Mouse (Mus musculus) adipocyte (in vitro differentiated cells): ENCODE results near the gene Btbd9.

Experiments used
- DNase-seq: peaks from one replicate; pipeline ENCODE4 v3.0.0-alpha.2; 2016; ENCODE audit warnings: low spot score

The Btbd9 gene

GRCm38 (mm10) chr17:30336280-30336679 lies 240.0 kb downstream of the Btbd9 start:
- DNase-seq: no peak

GRCm38 (mm10) chr17:30335746-30336145 lies 240.5 kb downstream of the Btbd9 start:
- DNase-seq: no peak

GRCm38 (mm10) chr17:30334257-30334656 lies 242.0 kb downstream of the Btbd9 start:
- no peak for DNase-seq

- DNase-seq: no peak
Observed at GRCm38 (mm10) chr17:30333136-30333535, 243.2 kb downstream of the Btbd9 start.

- DNase-seq: no peak
Observed at GRCm38 (mm10) chr17:30331380-30331779, 244.9 kb downstream of the Btbd9 start.

- no peak for DNase-seq
Observed at GRCm38 (mm10) chr17:30329531-30329930, 246.8 kb downstream of the Btbd9 start.

GRCm38 (mm10) chr17:30328924-30329323 lies 247.4 kb downstream of the Btbd9 start:
- DNase-seq: no peak

- no peak for DNase-seq
Observed at GRCm38 (mm10) chr17:30326906-30327305, 249.4 kb downstream of the Btbd9 start.

GRCm38 (mm10) chr17:30320301-30320700 lies 256.0 kb downstream of the Btbd9 start:
- no peak for DNase-seq

GRCm38 (mm10) chr17:30312688-30313087 lies 263.6 kb downstream of the Btbd9 start:
- DNase-seq: peak; percentile 35

- no peak for DNase-seq
Observed at GRCm38 (mm10) chr17:30309627-30310026, 266.7 kb downstream of the Btbd9 start.

GRCm38 (mm10) chr17:30308889-30309288 lies 267.4 kb downstream of the Btbd9 start:
- no peak for DNase-seq

- DNase-seq: no peak
Observed at GRCm38 (mm10) chr17:30308317-30308716, 268.0 kb downstream of the Btbd9 start.

- DNase-seq: no peak
Observed at GRCm38 (mm10) chr17:30307168-30307567, 269.1 kb downstream of the Btbd9 start.

- peak; percentile 53 for DNase-seq
Observed at GRCm38 (mm10) chr17:30304766-30305165, 271.5 kb downstream of the Btbd9 start.

GRCm38 (mm10) chr17:30301338-30301737 lies 274.9 kb downstream of the Btbd9 start:
- DNase-seq: peak; percentile 26

- no peak for DNase-seq
Observed at GRCm38 (mm10) chr17:30297432-30297831, 278.9 kb downstream of the Btbd9 start.

GRCm38 (mm10) chr17:30296069-30296468 lies 280.2 kb downstream of the Btbd9 start:
- DNase-seq: no peak

- no peak for DNase-seq
Observed at GRCm38 (mm10) chr17:30292666-30293065, 283.6 kb downstream of the Btbd9 start.

- no peak for DNase-seq
Observed at GRCm38 (mm10) chr17:30285641-30286040, 290.6 kb downstream of the Btbd9 start.

GRCm38 (mm10) chr17:30283460-30284050 lies 292.7 kb downstream of the Btbd9 start:
- DNase-seq: no peak

- no peak for DNase-seq
Observed at GRCm38 (mm10) chr17:30283001-30283400, 293.3 kb downstream of the Btbd9 start.

GRCm38 (mm10) chr17:30280323-30281118 lies 295.8 kb downstream of the Btbd9 start:
- DNase-seq: no peak

- DNase-seq: no peak
Observed at GRCm38 (mm10) chr17:30279684-30280083, 296.6 kb downstream of the Btbd9 start.
